Mouse (Mus musculus): Measurements from ENCODE around the gene Usp46. TPM values are rescaled to one million over a fixed set of nuclear protein-coding genes. Genes with fewer than 3 reads are reported as not detected.

Gene Usp46
- total RNA-seq, 2 experiments from 2014 or later: 129 to 137 TPM

GRCm38 (mm10) chr5:73951649-73952000 is 116.6 kb downstream of the Usp46 start:
- no peak for DNase-seq

GRCm38 (mm10) chr5:73950809-73951648 is 117.2 kb downstream of the Usp46 start:
- no peak for DNase-seq

Other genes starting within 250 kb of the Usp46 start
- 10 to 100 TPM; 72.7 to 74.2 TPM for gene Rasl11b, start 126.9 kb upstream of the Usp46 start, total RNA-seq (2021)